Mouse (Mus musculus) intestine, embryonic 14.5 days (tissue): ENCODE results near the gene Mef2c. TPM values are rescaled to one million over a fixed set of nuclear protein-coding genes. Genes with fewer than 3 reads are reported as not detected.

ENCODE experiments used
- ATAC-seq: fragments of 200-750 bp; cut with Nextera tagmentation; replicated peaks from 2 replicates; pipeline ENCODE4 v1.8.0; 2017; ENCODE audit warnings: low read depth, moderate number of reproducible peaks, moderate TSS enrichment, moderate library complexity; ENCODE audit not compliant: low FRiP score, low TSS enrichment
- DNase-seq: peaks from one replicate; pipeline ENCODE4 v3.0.0-alpha.2; 2018; ENCODE audit warnings: low spot score
- H3K27ac ChIP-seq: fragments of 300-500 bp; sonication (generic); 2 replicates; pipeline ENCODE4 v1.5.1; 2014; ENCODE audit warnings: low read depth, mild to moderate bottlenecking, control low read depth
- H3K27me3 ChIP-seq: fragments of 300-500 bp; sonication (generic); replicated peaks from 2 replicates; pipeline ENCODE4 v1.6.1; 2014; ENCODE audit warnings: low read length, control low read depth; ENCODE audit not compliant: control insufficient read depth, insufficient read depth
- H3K36me3 ChIP-seq: fragments of 300-500 bp; sonication (generic); 2 replicates; pipeline ENCODE4 v1.6.1; 2014; ENCODE audit warnings: low read length, control low read depth; ENCODE audit not compliant: control insufficient read depth, insufficient read depth
- H3K4me1 ChIP-seq: fragments of 300-500 bp; sonication (generic); replicated peaks from 2 replicates; pipeline ENCODE4 v1.6.1; 2014; ENCODE audit warnings: low read length, control low read depth, mixed read lengths; ENCODE audit not compliant: control insufficient read depth, insufficient read depth
- H3K4me2 ChIP-seq: fragments of 300-500 bp; sonication (generic); 2 replicates; pipeline ENCODE4 v1.6.1; 2014; ENCODE audit warnings: low read length
- H3K4me3 ChIP-seq: fragments of 300-500 bp; sonication (generic); 2 replicates; pipeline ENCODE4 v1.5.1; 2014; ENCODE audit warnings: low read depth, low read length, control low read depth, mixed read lengths
- H3K9ac ChIP-seq: fragments of 300-500 bp; sonication (generic); 2 replicates; pipeline ENCODE4 v1.6.1; 2014; ENCODE audit warnings: mild to moderate bottlenecking, low read length
- H3K9me3 ChIP-seq: fragments of 300-500 bp; sonication (generic); 2 replicates; pipeline ENCODE4 v1.6.1; 2016; ENCODE audit warnings: low read length, control low read depth; ENCODE audit not compliant: control insufficient read depth
- WGBS: fragments of 180-500 bp; shearing (Covaris S2); extraction: QIAGEN DNeasy Blood & Tissue Kit; methylation state at CpG from one replicate; pipeline ENCODE4 v1.1.7; 2014; 5-methylcytosine and 5-hydroxymethylcytosine counted together
- polyA plus RNA-seq: library from polyadenylated mRNA; unstranded; fragments of >200 nt; fragmentation: Nextera tagmentation; extraction: Ambion mirVana; gene quantifications from 2 replicates; pipeline ENCODE4 v1.2.1, GENCODE M21; 2014

Gene Mef2c
- polyA plus RNA-seq, 1 experiment from 2014 or later = 42.8 TPM

GRCm38 (mm10) chr13:83661166-83661565 lies 157.3 kb downstream of the Mef2c start:
- H3K4me2 ChIP-seq = no peak overlapping the region
- 73% methylated on average over 7 of the region's 7 CpGs for whole genome bisulfite sequencing
- H3K27ac ChIP-seq = no peak overlapping the region
- DNase-seq = no peak
- ATAC-seq = no peak
- H3K36me3 ChIP-seq = no peaks in the 10 kb centered on the region
- no peaks in the 10 kb centered on the region for H3K4me1 ChIP-seq
- H3K9me3 ChIP-seq = no peaks in the 10 kb centered on the region
- H3K27me3 ChIP-seq = no peaks in the 10 kb centered on the region
- no peak overlapping the region for H3K9ac ChIP-seq
- no peak overlapping the region for H3K4me3 ChIP-seq

GRCm38 (mm10) chr13:83662089-83662551 lies 158.3 kb downstream of the Mef2c start:
- no peaks in the 10 kb centered on the region for H3K36me3 ChIP-seq
- H3K27ac ChIP-seq = no peak overlapping the region
- no peaks in the 10 kb centered on the region for H3K27me3 ChIP-seq
- ATAC-seq (no peak), DNase-seq (no peak)
- H3K4me3 ChIP-seq = no peak overlapping the region
- no peaks in the 10 kb centered on the region for H3K4me1 ChIP-seq
- 60% methylated on average over 14 of the region's 14 CpGs for WGBS
- H3K4me2 ChIP-seq = no peak overlapping the region
- H3K9me3 ChIP-seq = no peaks in the 10 kb centered on the region
- no peak overlapping the region for H3K9ac ChIP-seq

- Histone ChIP-seq H3K9me3 (no peaks in the 10 kb centered on the region), H3K4me1 (no peaks in the 10 kb centered on the region), H3K27ac (no peak overlapping the region), H3K36me3 (no peaks in the 10 kb centered on the region), H3K4me2 (no peak overlapping the region), H3K4me3 (no peak overlapping the region), H3K27me3 (no peaks in the 10 kb centered on the region), H3K9ac (no peak overlapping the region)
- DNase-seq (no peak), ATAC-seq (no peak)
- 82% methylated on average over 7 of the region's 7 CpGs for WGBS
Observed at GRCm38 (mm10) chr13:83666179-83666578, 162.3 kb downstream of the Mef2c start.

- no peak for DNase-seq
- WGBS = 73% methylated on average over 3 of the region's 3 CpGs
- Histone ChIP-seq H3K4me1 (no peaks in the 10 kb centered on the region), H3K36me3 (no peaks in the 10 kb centered on the region), H3K27ac (no peak overlapping the region), H3K4me2 (no peak overlapping the region), H3K9ac (no peak overlapping the region), H3K4me3 (no peak overlapping the region), H3K9me3 (no peaks in the 10 kb centered on the region), H3K27me3 (no peaks in the 10 kb centered on the region)
- ATAC-seq = no peak
Observed at GRCm38 (mm10) chr13:83667051-83667450, 163.2 kb downstream of the Mef2c start.

- ATAC-seq (no peak), DNase-seq (no peak)
- no peak overlapping the region for H3K4me2 ChIP-seq
- no peaks in the 10 kb centered on the region for H3K9me3 ChIP-seq
- no peak overlapping the region for H3K27ac ChIP-seq
- H3K27me3 ChIP-seq = peaks cover 17% of the 10 kb centered on the region
- no peak overlapping the region for H3K9ac ChIP-seq
- no peak overlapping the region for H3K4me3 ChIP-seq
- H3K4me1 ChIP-seq = no peaks in the 10 kb centered on the region
- no peaks in the 10 kb centered on the region for H3K36me3 ChIP-seq
- 74% methylated on average over 2 of the region's 2 CpGs for WGBS
Observed at GRCm38 (mm10) chr13:83707611-83708010, 203.8 kb downstream of the Mef2c start.

GRCm38 (mm10) chr13:83712778-83713380 lies 209.0 kb downstream of the Mef2c start:
- Histone ChIP-seq H3K4me2 (no peak overlapping the region), H3K4me1 (no peaks in the 10 kb centered on the region), H3K9ac (no peak overlapping the region), H3K36me3 (no peaks in the 10 kb centered on the region), H3K9me3 (no peaks in the 10 kb centered on the region), H3K27me3 (peaks cover 69% of the 10 kb centered on the region), H3K4me3 (no peak overlapping the region), H3K27ac (no peak overlapping the region)
- DNase-seq = peak; percentile 55
- WGBS = 18% methylated on average over 5 of the region's 5 CpGs
- no peak for ATAC-seq

- Histone ChIP-seq H3K4me3 (no peak overlapping the region), H3K27me3 (peaks cover 78% of the 10 kb centered on the region), H3K27ac (no peak overlapping the region), H3K4me2 (no peak overlapping the region), H3K4me1 (no peaks in the 10 kb centered on the region), H3K9me3 (no peaks in the 10 kb centered on the region), H3K36me3 (no peaks in the 10 kb centered on the region), H3K9ac (no peak overlapping the region)
- DNase-seq (peak; percentile 54), ATAC-seq (no peak)
- 2% methylated on average over 19 of the region's 19 CpGs for WGBS
Observed at GRCm38 (mm10) chr13:83713661-83714291, 209.9 kb downstream of the Mef2c start.

- no peak overlapping the region for H3K27ac ChIP-seq
- peak; percentile 69 for ATAC-seq
- H3K36me3 ChIP-seq = no peaks in the 10 kb centered on the region
- no peak overlapping the region for H3K9ac ChIP-seq
- peaks cover 87% of the 10 kb centered on the region for H3K27me3 ChIP-seq
- H3K4me1 ChIP-seq = no peaks in the 10 kb centered on the region
- 0 out of 2 replicates have a peak overlapping the region, but pooled peaks have one; percentile 1 for H3K4me3 ChIP-seq
- WGBS = 1% methylated on average over 22 of the region's 22 CpGs
- peak overlapping the region; percentile 30 for H3K4me2 ChIP-seq
- no peaks in the 10 kb centered on the region for H3K9me3 ChIP-seq
- peak; percentile 92 for DNase-seq
Observed at GRCm38 (mm10) chr13:83714466-83715307, 210.9 kb downstream of the Mef2c start.
